Mouse (Mus musculus): ENCODE results near the gene Gm11939. TPM values are rescaled to one million over a fixed set of nuclear protein-coding genes. Genes with fewer than 3 reads are reported as not detected.

Gene Gm11939
- total RNA-seq, 2 experiments from 2014 or later: not detected

Other genes starting within 250 kb of the Gm11939 start
Only the 30 nearest of the 35 such genes appear.
- gene Krt26, start 221.5 kb downstream of the Gm11939 start, total RNA-seq (2015): not detected in 2 replicates
- gene Krt26, start 221.5 kb downstream of the Gm11939 start, total RNA-seq (2017): not detected in 2 replicates
- gene Krt27, start 208.4 kb downstream of the Gm11939 start, total RNA-seq (2015): not detected in 2 replicates
- not detected in 2 replicates for gene Krt27, start 208.4 kb downstream of the Gm11939 start, total RNA-seq (2017)
- not detected in 2 replicates for gene Krt28, start 184.6 kb downstream of the Gm11939 start, total RNA-seq (2015)
- not detected in 2 replicates for gene Krt28, start 184.6 kb downstream of the Gm11939 start, total RNA-seq (2017)
- 1.7 and 3.1 TPM in 2 replicates for gene Krt10, start 170.1 kb downstream of the Gm11939 start, total RNA-seq (2015)
- gene Krt10, start 170.1 kb downstream of the Gm11939 start, total RNA-seq (2017): 0.98 TPM in 1 of 2 replicates, not detected in the other
- not detected in 2 replicates for gene Krt12, start 137.2 kb downstream of the Gm11939 start, total RNA-seq (2015)
- not detected in 2 replicates for gene Krt12, start 137.2 kb downstream of the Gm11939 start, total RNA-seq (2017)
- gene Krt20, start 121.3 kb downstream of the Gm11939 start, total RNA-seq (2015): not detected in 2 replicates
- not detected in 2 replicates for gene Krt20, start 121.3 kb downstream of the Gm11939 start, total RNA-seq (2017)
- gene Krt23, start 66.3 kb downstream of the Gm11939 start, total RNA-seq (2015): not detected in 2 replicates
- not detected in 2 replicates for gene Krt23, start 66.3 kb downstream of the Gm11939 start, total RNA-seq (2017)
- gene Krt39, start 38.1 kb downstream of the Gm11939 start, total RNA-seq (2015): not detected in 2 replicates
- not detected in 2 replicates for gene Krt39, start 38.1 kb downstream of the Gm11939 start, total RNA-seq (2017)
- not detected in 2 replicates for gene Krt40, start 16.3 kb downstream of the Gm11939 start, total RNA-seq (2015)
- not detected in 2 replicates for gene Krt40, start 16.3 kb downstream of the Gm11939 start, total RNA-seq (2017)
- gene Krtap3-3, start 8.6 kb downstream of the Gm11939 start, total RNA-seq (2015): not detected in 2 replicates
- not detected in 2 replicates for gene Krtap3-3, start 8.6 kb downstream of the Gm11939 start, total RNA-seq (2017)
- not detected in 2 replicates for gene Krtap3-2, start 2.6 kb downstream of the Gm11939 start, total RNA-seq (2015)
- not detected in 2 replicates for gene Krtap3-2, start 2.6 kb downstream of the Gm11939 start, total RNA-seq (2017)
- not detected in 2 replicates for gene Krtap3-1, start 7.2 kb upstream of the Gm11939 start, total RNA-seq (2015)
- gene Krtap3-1, start 7.2 kb upstream of the Gm11939 start, total RNA-seq (2017): not detected in 2 replicates
- not detected in 2 replicates for gene Krtap1-5, start 21.6 kb upstream of the Gm11939 start, total RNA-seq (2015)
- gene Krtap1-5, start 21.6 kb upstream of the Gm11939 start, total RNA-seq (2017): not detected in 2 replicates
- not detected in 2 replicates for gene Krtap1-4, start 24.2 kb upstream of the Gm11939 start, total RNA-seq (2015)
- gene Krtap1-4, start 24.2 kb upstream of the Gm11939 start, total RNA-seq (2017): not detected in 2 replicates
- not detected in 2 replicates for gene Krtap1-3, start 31.9 kb upstream of the Gm11939 start, total RNA-seq (2015)
- not detected in 2 replicates for gene Krtap1-3, start 31.9 kb upstream of the Gm11939 start, total RNA-seq (2017)
- gene Krtap9-3, start 38.6 kb upstream of the Gm11939 start, total RNA-seq (2015): not detected in 2 replicates
- gene Krtap9-3, start 38.6 kb upstream of the Gm11939 start, total RNA-seq (2017): not detected in 2 replicates
- gene Gm11938, start 43.8 kb upstream of the Gm11939 start, total RNA-seq (2015): not detected in 2 replicates
- not detected in 2 replicates for gene Gm11938, start 43.8 kb upstream of the Gm11939 start, total RNA-seq (2017)
- gene Gm11937, start 50.7 kb upstream of the Gm11939 start, total RNA-seq (2015): not detected in 2 replicates
- not detected in 2 replicates for gene Gm11937, start 50.7 kb upstream of the Gm11939 start, total RNA-seq (2017)
- not detected in 2 replicates for gene Krtap2-4, start 55.4 kb upstream of the Gm11939 start, total RNA-seq (2015)
- gene Krtap2-4, start 55.4 kb upstream of the Gm11939 start, total RNA-seq (2017): not detected in 2 replicates
- not detected in 2 replicates for gene Gm11562, start 61.0 kb upstream of the Gm11939 start, total RNA-seq (2015)
- not detected in 2 replicates for gene Gm11562, start 61.0 kb upstream of the Gm11939 start, total RNA-seq (2017)
- gene Krtap4-1, start 68.8 kb upstream of the Gm11939 start, total RNA-seq (2015): not detected in 2 replicates
- gene Krtap4-1, start 68.8 kb upstream of the Gm11939 start, total RNA-seq (2017): not detected in 2 replicates
- gene Krtap4-2, start 75.6 kb upstream of the Gm11939 start, total RNA-seq (2015): not detected in 2 replicates
- gene Krtap4-2, start 75.6 kb upstream of the Gm11939 start, total RNA-seq (2017): not detected in 2 replicates
- not detected in 2 replicates for gene Krtap4-7, start 84.6 kb upstream of the Gm11939 start, total RNA-seq (2015)
- gene Krtap4-7, start 84.6 kb upstream of the Gm11939 start, total RNA-seq (2017): not detected in 2 replicates
- not detected in 2 replicates for gene Gm11555, start 90.8 kb upstream of the Gm11939 start, total RNA-seq (2015)
- not detected in 2 replicates for gene Gm11555, start 90.8 kb upstream of the Gm11939 start, total RNA-seq (2017)
- gene Gm11563, start 99.5 kb upstream of the Gm11939 start, total RNA-seq (2015): not detected in 2 replicates
- gene Gm11563, start 99.5 kb upstream of the Gm11939 start, total RNA-seq (2017): not detected in 2 replicates
- gene Krtap4-6, start 106.5 kb upstream of the Gm11939 start, total RNA-seq (2015): not detected in 2 replicates
- gene Krtap4-6, start 106.5 kb upstream of the Gm11939 start, total RNA-seq (2017): not detected in 2 replicates
- gene Gm14190, start 131.3 kb upstream of the Gm11939 start, total RNA-seq (2015): not detected in 2 replicates
- not detected in 2 replicates for gene Gm14190, start 131.3 kb upstream of the Gm11939 start, total RNA-seq (2017)
- gene Gm14180, start 174.8 kb upstream of the Gm11939 start, total RNA-seq (2015): not detected in 2 replicates
- gene Gm14180, start 174.8 kb upstream of the Gm11939 start, total RNA-seq (2017): not detected in 2 replicates
- gene Gm11595, start 213.4 kb upstream of the Gm11939 start, total RNA-seq (2015): not detected in 2 replicates
- not detected in 2 replicates for gene Gm11595, start 213.4 kb upstream of the Gm11939 start, total RNA-seq (2017)
- gene Krtap4-8, start 221.2 kb upstream of the Gm11939 start, total RNA-seq (2015): not detected in 2 replicates
- not detected in 2 replicates for gene Krtap4-8, start 221.2 kb upstream of the Gm11939 start, total RNA-seq (2017)

Measured in megakaryocyte, adult 5-6 weeks (primary cell).